Mouse (Mus musculus) adrenal gland, adult 10 weeks (tissue): ENCODE data around the gene Olfr1167. TPM values are rescaled to one million over a fixed set of nuclear protein-coding genes. Genes with fewer than 3 reads are reported as not detected.

Experiments used
- polyA plus RNA-seq: library from polyadenylated mRNA; stranded (reverse); fragments of 350-450 nt; fragmentation: Illumina TruSeq; extraction: RNeasy Lipid Tissue Mini Kit (QIAGEN cat#74804); gene quantifications from one replicate; pipeline ENCODE4 v1.2.3, GENCODE M21; 2014; ENCODE audit warnings: low read depth, low replicate concordance

Olfr1167 gene
- polyA plus RNA-seq, result not detected

GRCm38 (mm10) chr2:88155093-88155492 lies at the start of gene Olfr1167:
Olfr1167 (minus strand) TSS chr2:88155193.

GRCm38 (mm10) chr2:88181580-88181979 lies 26.6 kb upstream of the Olfr1167 start, which contains the start of gene Olfr1168:
Olfr1168 (plus strand) TSS chr2:88181880.

GRCm38 (mm10) chr2:88128172-88128571 lies 26.8 kb downstream of the Olfr1167 start, which contains the start of gene Olfr1166:
Olfr1166 (minus strand) TSS chr2:88128272.

Other genes starting within 250 kb of the Olfr1167 start
- gene Olfr1155, start 210.1 kb downstream of the Olfr1167 start, polyA plus RNA-seq, result not detected
- gene Olfr1156, start 202.1 kb downstream of the Olfr1167 start, polyA plus RNA-seq, result not detected
- not detected for gene Olfr1157, start 186.9 kb downstream of the Olfr1167 start, polyA plus RNA-seq
- not detected for gene Olfr74, start 180.5 kb downstream of the Olfr1167 start, polyA plus RNA-seq
- not detected for gene Olfr1158, start 165.1 kb downstream of the Olfr1167 start, polyA plus RNA-seq
- not detected for gene Olfr1160, start 146.9 kb downstream of the Olfr1167 start, polyA plus RNA-seq
- not detected for gene Olfr1161, start 132.4 kb downstream of the Olfr1167 start, polyA plus RNA-seq
- gene Olfr73, start 117.5 kb downstream of the Olfr1167 start, polyA plus RNA-seq, result not detected
- gene Olfr1162, start 104.1 kb downstream of the Olfr1167 start, polyA plus RNA-seq, result not detected
- not detected for gene Olfr1163, start 83.4 kb downstream of the Olfr1167 start, polyA plus RNA-seq
- gene Olfr1164, start 61.2 kb downstream of the Olfr1167 start, polyA plus RNA-seq, result not detected
- gene Olfr1166, start 26.9 kb downstream of the Olfr1167 start, polyA plus RNA-seq, result not detected
- not detected for gene Olfr1168, start 26.7 kb upstream of the Olfr1167 start, polyA plus RNA-seq
- gene Olfr1170, start 73.1 kb upstream of the Olfr1167 start, polyA plus RNA-seq, result not detected
- not detected for gene Olfr1173, start 124.7 kb upstream of the Olfr1167 start, polyA plus RNA-seq
- not detected for gene Olfr1174-ps, start 159.9 kb upstream of the Olfr1167 start, polyA plus RNA-seq
- not detected for gene Olfr1175-ps, start 172.0 kb upstream of the Olfr1167 start, polyA plus RNA-seq
- not detected for gene Olfr1176, start 181.5 kb upstream of the Olfr1167 start, polyA plus RNA-seq
- not detected for gene Olfr1177-ps, start 191.3 kb upstream of the Olfr1167 start, polyA plus RNA-seq
- not detected for gene Olfr1178, start 231.9 kb upstream of the Olfr1167 start, polyA plus RNA-seq